Mouse (Mus musculus) stomach, postnatal 0 days (tissue): ENCODE measurements around the gene Hist1h2ae.

Source experiments
- CTCF ChIP-seq: IDR thresholded peaks from 2 replicates; pipeline ENCODE4 v1.5.1; 2016; ENCODE audit warnings: antibody characterized with exemption, low read depth, mild to moderate bottlenecking, moderate library complexity
- EP300 ChIP-seq: optimal IDR thresholded peaks from 2 replicates; pipeline ENCODE3; 2016; ENCODE audit warnings: antibody characterized with exemption

- no peak for TF ChIP-seq CTCF
- TF ChIP-seq EP300 = no peak
Observed at GRCm38 (mm10) chr13:23572218-23573033, 1.4 kb upstream of the Hist1h2ae start.
